Mouse (Mus musculus): Measurements from ENCODE around the gene Gm38392.

DNA sequence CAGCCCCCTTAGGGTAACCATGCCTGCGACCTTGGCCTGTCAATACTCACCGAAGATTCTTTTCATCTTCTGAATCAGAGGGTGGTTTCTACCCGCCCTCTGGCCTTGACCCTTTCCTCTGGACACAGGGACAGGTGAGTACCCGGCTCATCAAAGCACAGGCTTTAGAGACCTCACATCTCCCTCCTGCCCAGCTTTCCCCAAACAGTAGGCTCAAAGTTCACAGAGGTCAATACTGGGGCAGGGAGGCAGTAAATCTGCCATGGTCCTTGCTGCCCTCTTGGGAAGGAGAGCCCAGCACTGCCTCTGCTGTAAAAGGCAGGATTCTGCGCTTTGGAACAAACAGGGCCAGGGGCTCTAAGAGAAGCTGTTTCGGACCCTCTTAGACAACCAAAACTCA, 34.3 kb downstream of the Gm38392 start:
- TF ChIP-seq CTCF (IDR thresholded peaks at IDR 0.05; ENCODE audit: low read depth) (no peak), EP300 (IDR thresholded peaks at IDR 0.05; ENCODE audit: low read depth) (no peak)

Measured in liver, postnatal 0 days (tissue).